Mouse (Mus musculus) forebrain, embryonic 10.5 days (tissue): Measurements from ENCODE around the gene Lce1b. TPM values are rescaled to one million over a fixed set of nuclear protein-coding genes. Genes with fewer than 3 reads are reported as not detected.

Experiments
- DNase-seq: peaks from one replicate; pipeline ENCODE4 v3.0.0-alpha.2; 2017; ENCODE audit warnings: low spot score; ENCODE audit errors: extremely low spot score
- H3K27ac ChIP-seq: fragments of 300-500 bp; sonication (generic); 2 replicates; pipeline ENCODE4 v1.5.1; 2016; ENCODE audit warnings: mild to moderate bottlenecking
- H3K27me3 ChIP-seq: fragments of 300-500 bp; sonication (generic); 2 replicates; pipeline ENCODE4 v1.6.1; 2016; ENCODE audit warnings: mild to moderate bottlenecking; ENCODE audit not compliant: poor library complexity, severe bottlenecking
- H3K36me3 ChIP-seq: fragments of 300-500 bp; sonication (generic); replicated peaks from 2 replicates; pipeline ENCODE4 v1.6.1; 2016; ENCODE audit warnings: mild to moderate bottlenecking, moderate library complexity
- H3K4me1 ChIP-seq: fragments of 300-500 bp; sonication (generic); 2 replicates; pipeline ENCODE4 v1.6.1; 2016
- H3K4me3 ChIP-seq: fragments of 300-500 bp; sonication (generic); 2 replicates; pipeline ENCODE4 v1.5.1; 2016; ENCODE audit warnings: mild to moderate bottlenecking, moderate library complexity
- H3K9me3 ChIP-seq: fragments of 300-500 bp; sonication (generic); 2 replicates; pipeline ENCODE4 v1.6.1; 2016; ENCODE audit warnings: mild to moderate bottlenecking, moderate library complexity
- polyA plus RNA-seq: library from polyadenylated mRNA; unstranded; fragments of >200 nt; fragmentation: Nextera tagmentation; extraction: Ambion mirVana; gene quantifications from 2 replicates; pipeline ENCODE4 v1.2.1, GENCODE M21; 2016

Lce1b gene
- polyA plus RNA-seq, 1 experiment from 2014 or later = not detected

- H3K4me1 ChIP-seq = no peaks in the 10 kb centered on the region
- no peaks in the 10 kb centered on the region for H3K9me3 ChIP-seq
- no peak within 1 kb of the TSS for H3K27ac ChIP-seq
- no peak within 1 kb of the TSS for H3K4me3 ChIP-seq
- H3K36me3 ChIP-seq = no peaks in the 10 kb centered on the region
- DNase-seq = no peak
- no peaks in the 10 kb centered on the region for H3K27me3 ChIP-seq
Observed at GRCm38 (mm10) chr3:92607392-92607791, 49.3 kb downstream of the Lce1b start, which contains the start of gene 2210017I01Rik. Gene 2210017I01Rik, minus strand, starts transcription at chr3:92607492.

Other genes with a start within 250 kb of the Lce1b start
- gene Sprr2i, start 248.9 kb downstream of the Lce1b start, polyA plus RNA-seq = not detected in 2 replicates
- gene Sprr2j-ps, start 238.8 kb downstream of the Lce1b start, polyA plus RNA-seq = not detected in 2 replicates
- 7.9 and 10.0 TPM in 2 replicates for gene Gm9774, start 227.5 kb downstream of the Lce1b start, polyA plus RNA-seq
- not detected in 2 replicates for gene Sprr2k, start 224.3 kb downstream of the Lce1b start, polyA plus RNA-seq
- gene Sprr1b, start 218.1 kb downstream of the Lce1b start, polyA plus RNA-seq = not detected in 2 replicates
- gene Sprr3, start 198.2 kb downstream of the Lce1b start, polyA plus RNA-seq = not detected in 2 replicates
- not detected in 2 replicates for gene Sprr1a, start 171.0 kb downstream of the Lce1b start, polyA plus RNA-seq
- gene Sprr4, start 156.4 kb downstream of the Lce1b start, polyA plus RNA-seq = not detected in 2 replicates
- gene 2310046K23Rik, start 122.4 kb downstream of the Lce1b start, polyA plus RNA-seq = not detected in 2 replicates
- gene Ivl, start 83.2 kb downstream of the Lce1b start, polyA plus RNA-seq = not detected in 2 replicates
- not detected in 2 replicates for gene Smcp, start 67.9 kb downstream of the Lce1b start, polyA plus RNA-seq
- gene 2210017I01Rik, start 49.4 kb downstream of the Lce1b start, polyA plus RNA-seq = not detected in 2 replicates
- gene Lce6a, start 35.3 kb downstream of the Lce1b start, polyA plus RNA-seq = not detected in 2 replicates
- not detected in 2 replicates for gene Lce1a1, start 8.6 kb downstream of the Lce1b start, polyA plus RNA-seq
- not detected in 2 replicates for gene Lce1a2, start 13.4 kb upstream of the Lce1b start, polyA plus RNA-seq
- gene Lce1c, start 22.3 kb upstream of the Lce1b start, polyA plus RNA-seq = not detected in 2 replicates
- gene Lce1d, start 30.3 kb upstream of the Lce1b start, polyA plus RNA-seq = not detected in 2 replicates
- gene Lce1e, start 52.1 kb upstream of the Lce1b start, polyA plus RNA-seq = not detected in 2 replicates
- not detected in 2 replicates for gene Lce1f, start 63.4 kb upstream of the Lce1b start, polyA plus RNA-seq
- not detected in 2 replicates for gene Gm38119, start 82.2 kb upstream of the Lce1b start, polyA plus RNA-seq
- not detected in 2 replicates for gene Lce1g, start 95.4 kb upstream of the Lce1b start, polyA plus RNA-seq
- gene Lce1h, start 108.1 kb upstream of the Lce1b start, polyA plus RNA-seq = not detected in 2 replicates
- not detected in 2 replicates for gene Lce1i, start 122.0 kb upstream of the Lce1b start, polyA plus RNA-seq
- not detected in 2 replicates for gene Lce1j, start 133.6 kb upstream of the Lce1b start, polyA plus RNA-seq
- gene Lce1k, start 151.0 kb upstream of the Lce1b start, polyA plus RNA-seq = not detected in 2 replicates
- gene Kprp, start 170.3 kb upstream of the Lce1b start, polyA plus RNA-seq = not detected in 2 replicates
- not detected in 2 replicates for gene Lce1l, start 194.4 kb upstream of the Lce1b start, polyA plus RNA-seq
- not detected in 2 replicates for gene 2310050C09Rik, start 213.3 kb upstream of the Lce1b start, polyA plus RNA-seq